Mouse (Mus musculus): ENCODE results near the gene D330020A13Rik. TPM values are rescaled to one million over a fixed set of nuclear protein-coding genes. Genes with fewer than 3 reads are reported as not detected.
"Not testable (repeated sequence)": the region's sequence is repeated elsewhere in the genome, so short reads cannot be mapped to it uniquely, and the experiment has no call there.

Gene D330020A13Rik
- total RNA-seq, 2 experiments from 2014 or later, result not detected

GRCm38 (mm10) chr6:120296589-120296988, 2.4 kb downstream of the D330020A13Rik start:
- not testable (repeated sequence) for DNase-seq (ENCODE audit: low spot score in 2 of 2)

DNA sequence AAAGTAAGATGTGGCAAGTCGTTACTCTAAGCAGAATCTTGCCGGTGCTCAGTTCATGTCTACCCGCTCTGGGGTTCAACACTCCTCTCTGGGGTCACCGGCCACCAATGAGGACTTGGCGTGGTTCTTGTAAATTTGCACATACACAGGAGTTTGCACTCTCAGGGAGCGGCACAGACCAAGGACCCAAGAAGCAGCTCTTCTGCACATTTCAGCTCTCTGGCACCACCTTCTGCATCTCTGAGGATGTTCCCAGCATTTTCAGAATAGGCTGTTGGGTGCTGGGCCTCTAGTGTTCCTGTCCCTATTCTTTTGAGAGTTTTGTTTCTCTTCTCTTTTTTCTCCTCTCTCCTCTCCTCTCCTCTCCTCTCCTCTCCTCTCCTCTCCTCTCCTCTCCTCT, 7.0 kb downstream of the D330020A13Rik start:
- peak; percentile 47 to 59 for DNase-seq (ENCODE audit: low spot score in 2 of 2)

- peak; percentile 25 to 53 for DNase-seq (ENCODE audit: low spot score in 2 of 2)
Observed at GRCm38 (mm10) chr6:120302755-120303316, 8.7 kb downstream of the D330020A13Rik start.

DNA sequence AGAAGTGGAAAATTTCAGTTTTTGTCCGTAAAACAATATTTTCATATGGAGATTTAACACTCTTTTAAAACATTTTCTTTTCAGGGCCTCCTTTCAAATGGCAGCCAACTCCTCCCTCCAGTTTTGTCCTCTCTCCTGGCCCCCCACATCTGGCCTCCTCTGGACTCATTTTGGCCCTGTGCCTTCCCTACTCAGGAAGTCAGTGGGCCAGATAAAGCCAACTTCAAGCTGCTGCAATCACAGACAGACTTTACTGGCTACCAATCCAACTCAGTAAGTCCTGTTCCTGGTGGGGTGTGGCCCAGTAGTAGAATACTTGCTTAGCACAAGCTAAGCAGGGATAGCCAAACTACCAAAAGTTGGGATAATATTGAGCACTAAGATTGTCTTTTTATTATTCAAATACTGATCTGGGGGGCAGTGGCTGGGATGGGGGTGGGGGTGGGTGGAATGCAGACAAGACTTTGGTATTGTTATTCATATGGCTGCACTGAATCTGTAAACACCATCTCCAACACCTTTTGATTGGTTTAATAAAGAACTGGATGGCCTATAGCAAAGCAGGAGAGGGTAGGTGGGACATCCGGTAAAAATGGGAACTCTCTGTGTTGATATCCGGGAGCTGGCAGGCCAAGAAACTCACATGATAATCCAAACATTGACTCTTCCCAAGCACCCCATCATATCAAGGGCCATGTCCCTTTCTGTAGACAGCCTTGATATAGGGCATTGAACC, 12.9 kb downstream of the D330020A13Rik start:
- no peak for DNase-seq (ENCODE audit: low spot score in 2 of 2)

GRCm38 (mm10) chr6:120309338-120309737, 15.2 kb downstream of the D330020A13Rik start:
- no peak for DNase-seq (ENCODE audit: low spot score in 2 of 2)

DNA sequence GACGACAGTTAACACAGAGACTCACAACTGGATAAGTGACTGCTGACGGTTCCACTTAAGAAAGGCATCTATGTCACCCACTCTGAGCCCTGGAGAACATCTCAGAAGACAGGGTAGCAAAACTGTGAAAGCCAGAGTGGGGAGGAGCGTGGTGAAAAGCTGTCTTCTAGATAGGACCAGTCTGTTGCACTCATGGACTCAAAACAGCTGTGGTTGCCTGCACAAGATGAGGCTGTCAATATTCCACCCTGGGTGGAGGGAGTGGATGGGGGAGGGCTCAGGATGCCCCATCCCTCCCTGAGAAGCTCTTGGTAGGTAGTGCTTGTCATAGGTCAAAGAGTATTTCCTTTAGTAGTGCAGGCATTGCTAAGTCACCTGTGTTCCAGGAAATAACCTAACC, 15.6 kb downstream of the D330020A13Rik start:
- no peak for DNase-seq (ENCODE audit: low spot score in 2 of 2)

- no peak for DNase-seq (ENCODE audit: low spot score in 2 of 2)
Observed at GRCm38 (mm10) chr6:120312443-120312842, 18.3 kb downstream of the D330020A13Rik start.

- DNase-seq (ENCODE audit: low spot score in 2 of 2), result no peak
Observed at GRCm38 (mm10) chr6:120318303-120318940, 24.3 kb downstream of the D330020A13Rik start.

DNA sequence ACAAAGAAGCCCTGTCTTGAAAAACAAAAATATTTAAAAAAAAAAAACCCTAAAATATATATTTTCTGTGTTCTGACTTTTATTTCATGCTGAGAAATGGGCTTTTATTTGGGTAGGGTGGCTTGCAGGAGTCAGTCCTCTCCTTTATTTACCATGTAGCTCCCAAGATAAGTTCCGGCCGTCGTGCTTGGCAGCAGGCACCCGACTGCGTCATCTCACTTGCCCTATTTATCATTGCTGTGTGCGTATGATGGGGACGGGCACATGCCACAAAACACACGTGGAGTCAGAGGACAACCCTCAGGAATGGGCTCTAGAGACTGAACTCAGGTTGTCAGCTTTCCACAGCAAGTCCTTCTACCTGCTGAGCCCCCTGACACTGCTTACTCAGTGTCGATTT, 25.0 kb downstream of the D330020A13Rik start:
- no peak for DNase-seq (ENCODE audit: low spot score in 2 of 2)

DNA sequence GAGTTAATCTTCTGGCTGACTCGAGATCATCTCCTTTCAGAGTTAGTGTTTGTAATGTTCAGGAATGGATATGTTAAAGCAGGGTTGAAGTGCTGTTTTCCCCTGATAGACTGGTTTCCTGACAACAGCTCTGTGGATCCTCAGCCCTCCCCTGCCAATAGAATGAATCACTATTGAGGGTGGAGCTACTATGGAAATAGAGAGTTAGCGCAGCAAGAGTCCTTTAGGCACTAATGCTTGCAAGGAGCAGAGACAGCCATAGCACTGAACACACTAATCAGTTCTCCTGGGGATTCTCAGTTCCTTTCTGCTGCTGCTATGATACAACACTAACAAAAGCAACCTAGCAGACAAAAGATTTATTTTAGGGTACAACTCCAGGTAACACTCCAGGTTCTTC, 26.2 kb downstream of the D330020A13Rik start:
- DNase-seq (ENCODE audit: low spot score in 2 of 2), result no peak

GRCm38 (mm10) chr6:120324295-120324927, 30.2 kb downstream of the D330020A13Rik start:
- DNase-seq (ENCODE audit: low spot score in 2 of 2), result peak; percentile 64 to 77

GRCm38 (mm10) chr6:120332351-120332750, 38.2 kb downstream of the D330020A13Rik start:
- no peak for DNase-seq (ENCODE audit: low spot score in 2 of 2)

DNA sequence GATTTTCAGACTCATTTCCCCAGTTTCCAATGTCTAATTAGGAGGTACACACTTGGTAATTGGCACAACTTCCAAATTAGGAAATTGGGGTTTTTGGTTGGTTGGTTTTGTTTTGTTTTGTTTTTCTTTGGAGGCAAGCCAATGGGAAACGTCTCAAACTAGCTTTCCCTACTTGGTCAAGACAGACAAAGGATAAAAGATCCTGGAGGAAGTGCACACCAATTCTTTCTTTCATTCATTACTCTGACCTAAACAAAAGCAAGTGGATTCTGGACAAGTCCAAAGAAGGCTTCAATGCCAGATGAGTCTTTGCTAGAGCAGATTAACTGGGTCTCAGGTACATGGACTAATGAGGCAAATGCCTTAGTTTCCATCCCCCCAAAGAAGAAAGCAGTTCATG, 49.8 kb downstream of the D330020A13Rik start:
- no peak for DNase-seq (ENCODE audit: low spot score in 2 of 2)

Other genes with a start within 250 kb of the D330020A13Rik start
- under 1 TPM in 1 of 2 experiments, not detected in 1; 0.56 TPM for gene Ninj2, start 201.0 kb upstream of the D330020A13Rik start, total RNA-seq (2021)
- 1 to 10 TPM; 1.9 to 2.2 TPM for gene B4galnt3, start 195 bp downstream of the D330020A13Rik start, total RNA-seq (2021)
- 10 to 100 TPM; 34.2 to 39.2 TPM for gene Kdm5a, start 69.8 kb downstream of the D330020A13Rik start, total RNA-seq (2021)
- 1 to 10 TPM; 8.3 to 8.4 TPM for gene Ccdc77, start 70.0 kb downstream of the D330020A13Rik start, total RNA-seq (2021)
- 1 to 10 TPM; 4.0 to 4.1 TPM for gene Il17ra, start 168.9 kb downstream of the D330020A13Rik start, total RNA-seq (2021)
- 10 to 100 TPM; 38.2 to 42.5 TPM for gene Tmem121b, start 199.4 kb downstream of the D330020A13Rik start, total RNA-seq (2021)
- 10 to 100 TPM; 34.3 to 37.2 TPM for gene Hdhd5, start 237.0 kb downstream of the D330020A13Rik start, total RNA-seq (2021)